21 mouse cellular contexts compared by ENCODE assay signal in genomic region chr11:94390825-94391224, GRCm38 (mm10).
"Had no signal": no experiment of that assay in that cellular context is flagged by ENCODE, and none has a peak within 500 bp of the region (broad histone marks: within the 10 kb centered on the region; RNA-seq: fewer than 3 reads in every experiment).

No protein-coding gene starts in this region.

- H3K9ac ChIP-seq: forebrain, postnatal 0 days; heart, embryonic 12.5 days; hindbrain, embryonic 13.5 days; hindbrain, embryonic 15.5 days; limb, embryonic 13.5 days; limb, embryonic 15.5 days; liver, embryonic 12.5 days had no signal

- H3K9me3 ChIP-seq: heart, embryonic 10.5 days; heart, embryonic 12.5 days; hindbrain, embryonic 13.5 days; hindbrain, embryonic 15.5 days; limb, embryonic 13.5 days; limb, embryonic 15.5 days; liver, embryonic 12.5 days had no signal

- H3K4me2 ChIP-seq: heart, embryonic 12.5 days; hindbrain, embryonic 13.5 days; hindbrain, embryonic 15.5 days; limb, embryonic 13.5 days; limb, embryonic 15.5 days; liver, embryonic 12.5 days had no signal

- ATAC-seq: forebrain, postnatal 0 days; inflammation-experienced regulatory T-cells, adult 6 months; liver, embryonic 12.5 days had no signal

- H3K36me3 ChIP-seq: heart, embryonic 10.5 days; heart, embryonic 12.5 days; hindbrain, embryonic 13.5 days; hindbrain, embryonic 15.5 days; limb, embryonic 13.5 days; limb, embryonic 15.5 days; liver, embryonic 12.5 days had no signal

- DNase-seq: forebrain, postnatal 0 days; gastrocnemius, postnatal 10 days; gastrocnemius, postnatal 25 days; heart, adult 18-20 months; heart, postnatal 10 days; kidney, adult 18-20 months; kidney, adult 8-10 months; kidney, postnatal 10 days; kidney, postnatal 25 days; kidney, postnatal 4 days; layer of hippocampus, adult 9-11 months; layer of hippocampus, postnatal 36 days; left cerebral cortex, postnatal 4 days had no signal

- H3K4me3 ChIP-seq: heart, embryonic 10.5 days; heart, embryonic 12.5 days; hindbrain, embryonic 13.5 days; hindbrain, embryonic 15.5 days; limb, embryonic 13.5 days; limb, embryonic 15.5 days; liver, embryonic 12.5 days had no signal

- H3K27ac ChIP-seq: heart, embryonic 10.5 days; hindbrain, embryonic 13.5 days; hindbrain, embryonic 15.5 days; limb, embryonic 13.5 days; limb, embryonic 15.5 days; liver, embryonic 12.5 days had no signal
